Mouse (Mus musculus) heart, embryonic 12.5 days (tissue): ENCODE results near the gene Fnip1. TPM values are rescaled to one million over a fixed set of nuclear protein-coding genes. Genes with fewer than 3 reads are reported as not detected.

Source experiments
- ATAC-seq: fragments of 200-750 bp; cut with Nextera tagmentation; 2 replicates; pipeline ENCODE4 v1.8.0; 2017; ENCODE audit warnings: moderate TSS enrichment, moderate library complexity; ENCODE audit not compliant: insufficient number of reproducible peaks, low FRiP score
- H3K27ac ChIP-seq: fragments of 300-500 bp; sonication (generic); 2 replicates; pipeline ENCODE4 v1.5.1; 2016; ENCODE audit warnings: mild to moderate bottlenecking, moderate library complexity; ENCODE audit not compliant: poor library complexity, severe bottlenecking
- H3K27me3 ChIP-seq: fragments of 300-500 bp; sonication (generic); replicated peaks from 2 replicates; pipeline ENCODE4 v1.6.1; 2016; ENCODE audit warnings: mild to moderate bottlenecking, moderate library complexity
- H3K36me3 ChIP-seq: fragments of 300-500 bp; sonication (generic); 2 replicates; pipeline ENCODE4 v1.6.1; 2016; ENCODE audit warnings: mild to moderate bottlenecking, moderate library complexity
- H3K4me1 ChIP-seq: fragments of 300-500 bp; sonication (generic); replicated peaks from 2 replicates; pipeline ENCODE4 v1.6.1; 2016; ENCODE audit warnings: mild to moderate bottlenecking
- H3K4me2 ChIP-seq: fragments of 300-500 bp; sonication (generic); 2 replicates; pipeline ENCODE4 v1.6.1; 2016; ENCODE audit warnings: mild to moderate bottlenecking, moderate library complexity
- H3K4me3 ChIP-seq: fragments of 300-500 bp; sonication (generic); 2 replicates; pipeline ENCODE4 v1.5.1; 2016; ENCODE audit warnings: mild to moderate bottlenecking
- H3K9ac ChIP-seq: fragments of 300-500 bp; sonication (generic); 2 replicates; pipeline ENCODE4 v1.6.1; 2016; ENCODE audit warnings: mild to moderate bottlenecking, moderate library complexity
- H3K9me3 ChIP-seq: fragments of 300-500 bp; sonication (generic); replicated peaks from 2 replicates; pipeline ENCODE4 v1.6.1; 2016; ENCODE audit warnings: mild to moderate bottlenecking, moderate library complexity
- WGBS: fragments of 180-500 bp; shearing (Covaris S2); methylation state at CpG from one replicate; pipeline ENCODE4 v1.1.7; 2016; 5-methylcytosine and 5-hydroxymethylcytosine counted together
- polyA plus RNA-seq: library from polyadenylated mRNA; unstranded; fragments of >200 nt; fragmentation: Nextera tagmentation; extraction: Ambion mirVana; gene quantifications from 2 replicates; pipeline ENCODE4 v1.2.1, GENCODE M21; 2016

Fnip1 gene
- polyA plus RNA-seq, 1 experiment from 2014 or later, result 10.4 TPM

DNA sequence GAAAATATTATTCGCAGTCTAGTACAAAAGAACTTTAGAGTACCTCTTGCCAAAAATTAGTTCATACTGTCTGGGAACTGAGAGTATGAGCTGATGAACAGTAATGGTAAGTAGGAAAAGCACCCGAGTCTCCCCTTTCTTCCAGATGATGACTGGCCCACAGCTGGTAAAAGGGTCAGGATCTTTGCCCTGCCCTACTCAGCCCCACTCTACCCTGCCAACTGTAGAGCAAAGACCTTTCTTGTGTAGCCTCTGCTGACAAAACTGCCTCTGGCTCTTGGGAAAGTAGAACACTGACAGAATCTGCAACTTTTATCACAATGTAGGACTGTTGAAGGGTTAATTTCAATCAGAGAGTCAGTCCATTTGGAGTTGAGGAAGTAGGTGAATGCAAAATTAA lies 117.0 kb downstream of the Fnip1 start:
- no peak overlapping the region for H3K4me3 ChIP-seq
- H3K27ac ChIP-seq, result no peak overlapping the region
- no peaks in the 10 kb centered on the region for H3K4me1 ChIP-seq
- ATAC-seq, result no peak
- no peaks in the 10 kb centered on the region for H3K9me3 ChIP-seq
- H3K9ac ChIP-seq, result no peak overlapping the region
- 89% methylated on average over 2 of the region's 2 CpGs for WGBS
- no peak overlapping the region for H3K4me2 ChIP-seq
- no peaks in the 10 kb centered on the region; the same call in 1 of the 2 replicates for H3K36me3 ChIP-seq
- no peaks in the 10 kb centered on the region for H3K27me3 ChIP-seq

DNA sequence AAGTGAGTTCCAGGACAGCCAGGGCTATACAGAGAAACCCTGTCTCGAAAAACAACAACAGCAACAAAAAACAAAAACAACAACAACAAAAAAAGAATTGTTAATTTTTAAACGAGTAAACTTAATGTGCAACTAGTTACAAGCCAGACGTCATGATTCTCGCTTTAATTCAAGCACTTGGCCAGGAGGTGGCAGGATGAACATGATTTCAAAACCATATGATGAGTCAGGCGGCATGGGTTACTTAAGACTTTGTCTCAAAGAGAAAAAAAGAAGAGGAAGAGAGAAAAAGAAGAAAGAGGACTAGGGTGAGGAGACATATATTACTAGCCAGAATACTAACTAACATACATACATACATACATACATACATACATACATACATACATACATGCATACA lies 124.8 kb downstream of the Fnip1 start:
- Histone ChIP-seq H3K27ac (no peak overlapping the region), H3K4me1 (no peaks in the 10 kb centered on the region), H3K4me3 (no peak overlapping the region), H3K4me2 (no peak overlapping the region), H3K36me3 (peaks cover 2% of the 10 kb centered on the region; the same call in 1 of the 2 replicates), H3K27me3 (no peaks in the 10 kb centered on the region), H3K9ac (no peak overlapping the region), H3K9me3 (no peaks in the 10 kb centered on the region)
- ATAC-seq, result no peak
- WGBS, result 81% methylated on average over 5 of the region's 5 CpGs

Other genes starting within 250 kb of the Fnip1 start
- not detected in 2 replicates for gene Csf2, start 188.5 kb upstream of the Fnip1 start, polyA plus RNA-seq
- gene Il3, start 170.9 kb upstream of the Fnip1 start, polyA plus RNA-seq, result not detected in 2 replicates
- 0.40 and 0.55 TPM in 2 replicates for gene Acsl6, start 134.4 kb upstream of the Fnip1 start, polyA plus RNA-seq
- gene Meikin, start 67.5 kb upstream of the Fnip1 start, polyA plus RNA-seq, result not detected in 2 replicates
- gene Rapgef6, start 84.6 kb downstream of the Fnip1 start, polyA plus RNA-seq, result 26.3 and 26.4 TPM in 2 replicates